Mouse (Mus musculus) embryonic stem cell, embryonic (primary cell): ENCODE results near the gene Lhpp.

Experiments
- CTCF ChIA-PET, 4 experiments: fragments of 300-600 bp in 2 of 4; fragments of 350-600 bp in 2 of 4; sonication (Branson Sonifier 250); formaldehyde crosslinking; loops; one replicate each; lab custom pipeline; 2022; ENCODE audit warnings: inconsistent platforms in 2 of 4; lab: Charles Lee
- POLR2A ChIA-PET, 4 experiments: fragments of 300-600 bp in 2 of 4; fragments of 350-600 bp in 2 of 4; sonication (Branson Sonifier 250); formaldehyde crosslinking; loops; one replicate each; lab custom pipeline; 2022; ENCODE audit warnings: antibody characterized with exemption in 4 of 4, inconsistent platforms in 1 of 4; lab: Charles Lee

The Lhpp gene

GRCm38 (mm10) chr7:132722401-132723370, 112.2 kb downstream of the Lhpp start:
- ChIA-PET CTCF (no interaction called here), POLR2A (interaction anchor here in 2 of 4 experiments (0.5 to 2.3 kb wide), 8 partner anchors 11 to 483 kb away, joined by 3 to 13 read pairs (median 4); no protein-coding TSS in a partner anchor)

- ChIA-PET POLR2A (interaction anchor here in 2 of 4 experiments (0.6 to 1.5 kb wide), 5 partner anchors 11 to 484 kb away, joined by 3 to 11 read pairs (median 4); no protein-coding TSS in a partner anchor), CTCF (no interaction called here)
These were observed 113.5 kb downstream of the Lhpp start for GRCm38 (mm10) chr7:132723906-132724305.

- CTCF ChIA-PET, result no interaction called here
- POLR2A ChIA-PET, result interaction anchor here in 3 of 4 experiments (0.6 to 1.5 kb wide), 3 partner anchors 75 to 282 kb away, joined by 3 to 4 read pairs (median 3); no protein-coding TSS in a partner anchor
These were observed 114.1 kb downstream of the Lhpp start for GRCm38 (mm10) chr7:132724501-132725062.

- CTCF ChIA-PET, result interaction anchor here in 1 of 4 experiments (0.6 kb wide), 1 partner anchor 148 kb away, joined by 3 read pairs; no protein-coding TSS in a partner anchor
- POLR2A ChIA-PET, result interaction anchor here (1.1 to 2.1 kb wide), 6 partner anchors 9 to 84 kb away, joined by 3 to 10 read pairs (median 4); no protein-coding TSS in a partner anchor
These were observed 115.8 kb downstream of the Lhpp start for GRCm38 (mm10) chr7:132726106-132726861.

- ChIA-PET CTCF (interaction anchor here in 3 of 4 experiments (0.5 to 2.0 kb wide), 4 partner anchors 73 to 169 kb away, joined by 3 to 7 read pairs (median 5); no protein-coding TSS in a partner anchor), POLR2A (interaction anchor here in 2 of 4 experiments (0.7 to 1.9 kb wide), 11 partner anchors 8 to 168 kb away, joined by 3 to 8 read pairs (median 4); partner anchors contain the start of genes Abraxas2 (in 1 of the 2) and Fam53b (in 1 of the 2))
These were observed 118.8 kb downstream of the Lhpp start for GRCm38 (mm10) chr7:132729093-132729831.

GRCm38 (mm10) chr7:132730510-132730909, 120.1 kb downstream of the Lhpp start:
- POLR2A ChIA-PET, result interaction anchor here in 1 of 4 experiments (1.7 kb wide), 1 partner anchor 76 kb away, joined by 5 read pairs; no protein-coding TSS in a partner anchor
- CTCF ChIA-PET, result no interaction called here

GRCm38 (mm10) chr7:132731558-132731957, 121.1 kb downstream of the Lhpp start:
- POLR2A ChIA-PET, result interaction anchor here in 1 of 4 experiments (1.5 kb wide), 1 partner anchor 74 kb away, joined by 4 read pairs; no protein-coding TSS in a partner anchor
- CTCF ChIA-PET, result no interaction called here

GRCm38 (mm10) chr7:132732136-132732789, 121.8 kb downstream of the Lhpp start:
- CTCF ChIA-PET, result no interaction called here
- POLR2A ChIA-PET, result interaction anchor here in 1 of 4 experiments (1.5 kb wide), 1 partner anchor 74 kb away, joined by 4 read pairs; no protein-coding TSS in a partner anchor

GRCm38 (mm10) chr7:132733521-132733920, 123.1 kb downstream of the Lhpp start:
- CTCF ChIA-PET, result interaction anchor here (0.6 to 3.2 kb wide), 6 partner anchors 48 to 78 kb away, joined by 3 to 42 read pairs (median 10); no protein-coding TSS in a partner anchor

GRCm38 (mm10) chr7:132734222-132734621, 123.8 kb downstream of the Lhpp start:
- ChIA-PET CTCF (interaction anchor here (0.6 to 3.4 kb wide), 10 partner anchors 47 to 360 kb away, joined by 3 to 69 read pairs (median 10); no protein-coding TSS in a partner anchor), POLR2A (interaction anchor here in 3 of 4 experiments (0.7 to 5.5 kb wide), 16 partner anchors 11 to 163 kb away, joined by 3 to 54 read pairs (median 8); partner anchors contain the start of gene Fam53b (in 1 of the 3))

More at GRCm38 (mm10) chr7:132733521-132733920, 123.1 kb downstream of the Lhpp start:
- POLR2A ChIA-PET, result interaction anchor here in 2 of 4 experiments (0.6 to 5.5 kb wide), 5 partner anchors 76 to 138 kb away, joined by 3 to 54 read pairs (median 3); partner anchors contain the start of gene Fam53b (in 1 of the 2)

- CTCF ChIA-PET, result interaction anchor here (0.6 to 3.4 kb wide), 48 partner anchors 11 to 561 kb away, joined by 3 to 69 read pairs (median 4); partner anchors contain the start of genes Abraxas2 (in 3 of the 4), Chst15 (in 1 of the 4), Eef1akmt2 (in 1 of the 4) and Fam53b (in 1 of the 4)
These were observed 124.7 kb downstream of the Lhpp start for GRCm38 (mm10) chr7:132735145-132735544.

GRCm38 (mm10) chr7:132736099-132736862, 125.8 kb downstream of the Lhpp start:
- CTCF ChIA-PET, result interaction anchor here (0.5 to 3.4 kb wide), 23 partner anchors 23 to 161 kb away, joined by 3 to 69 read pairs (median 5); partner anchors contain the start of genes Abraxas2 (in 2 of the 4), Eef1akmt2 (in 1 of the 4) and Fam53b (in 1 of the 4)
- POLR2A ChIA-PET, result interaction anchor here in 3 of 4 experiments (0.5 to 5.5 kb wide), 42 partner anchors 9 to 161 kb away, joined by 3 to 54 read pairs (median 4); partner anchors contain the start of genes Fam53b (in 2 of the 3) and Abraxas2 (in 1 of the 3)

More at GRCm38 (mm10) chr7:132735145-132735544, 124.7 kb downstream of the Lhpp start:
- POLR2A ChIA-PET, result interaction anchor here (0.6 to 5.5 kb wide), 45 partner anchors 9 to 903 kb away, joined by 3 to 54 read pairs (median 5); partner anchors contain the start of genes Fam53b (in 2 of the 4) and Abraxas2 (in 1 of the 4)

- ChIA-PET CTCF (interaction anchor here in 1 of 4 experiments (0.7 kb wide), 1 partner anchor 68 kb away, joined by 3 read pairs; no protein-coding TSS in a partner anchor), POLR2A (interaction anchor here in 1 of 4 experiments (5.5 kb wide), 1 partner anchor 71 kb away, joined by 54 read pairs; no protein-coding TSS in a partner anchor)
These were observed 128.4 kb downstream of the Lhpp start for GRCm38 (mm10) chr7:132738844-132739243.

GRCm38 (mm10) chr7:132739829-132740228, 129.4 kb downstream of the Lhpp start:
- ChIA-PET CTCF (interaction anchor here in 2 of 4 experiments (0.6 to 3.2 kb wide), 2 partner anchors 71 to 89 kb away, joined by 4 to 14 read pairs; no protein-coding TSS in a partner anchor), POLR2A (interaction anchor here in 1 of 4 experiments (0.9 kb wide), 1 partner anchor 42 kb away, joined by 3 read pairs; no protein-coding TSS in a partner anchor)
